Mouse (Mus musculus) thymus, adult 2 months (tissue): ENCODE measurements around the gene Mapk8ip1.

ENCODE experiments used
- CTCF ChIP-seq: fragments of 200-500 bp; IDR thresholded peaks from 2 replicates; pipeline ENCODE4 v1.5.1; 2012; ENCODE audit warnings: mild to moderate bottlenecking, control low read depth, low read length, moderate library complexity, borderline replicate concordance; ENCODE audit not compliant: control insufficient read depth, poor library complexity, insufficient read depth; ENCODE audit errors: extremely low read depth
- POLR2A ChIP-seq: fragments of 200-500 bp; IDR thresholded peaks from 2 replicates; pipeline ENCODE4 v1.6.1; 2012; ENCODE audit warnings: mild to moderate bottlenecking, low read length, control low read depth, moderate library complexity; ENCODE audit not compliant: control insufficient read depth, poor library complexity, insufficient read depth; ENCODE audit errors: extremely low read depth

- TF ChIP-seq POLR2A (no peak), CTCF (no peak)
Measured at GRCm38 (mm10) chr2:92434375-92434745, 33.3 kb upstream of the Mapk8ip1 start.
